Mouse (Mus musculus) stomach, embryonic 16.5 days (tissue): ENCODE measurements around the gene Tff1. TPM values are rescaled to one million over a fixed set of nuclear protein-coding genes. Genes with fewer than 3 reads are reported as not detected.

Experiments
- ATAC-seq: fragments of 200-750 bp; cut with Nextera tagmentation; 2 replicates; pipeline ENCODE4 v1.8.0; 2017; ENCODE audit warnings: moderate number of reproducible peaks, moderate TSS enrichment; ENCODE audit not compliant: insufficient read depth, low FRiP score
- H3K27ac ChIP-seq: fragments of 300-500 bp; sonication (generic); 2 replicates; pipeline ENCODE4 v1.5.1; 2014; ENCODE audit warnings: low read length
- H3K27me3 ChIP-seq: fragments of 300-500 bp; sonication (generic); 2 replicates; pipeline ENCODE4 v1.6.1; 2014; ENCODE audit warnings: low read length, control low read depth, mixed read lengths; ENCODE audit not compliant: control insufficient read depth, insufficient read depth
- H3K36me3 ChIP-seq: fragments of 300-500 bp; sonication (generic); 2 replicates; pipeline ENCODE4 v1.6.1; 2014; ENCODE audit warnings: low read length; ENCODE audit not compliant: control insufficient read depth, insufficient read depth
- H3K4me1 ChIP-seq: fragments of 300-500 bp; sonication (generic); 2 replicates; pipeline ENCODE4 v1.6.1; 2014; ENCODE audit warnings: low read length, control low read depth, mixed read lengths; ENCODE audit not compliant: control insufficient read depth, insufficient read depth
- H3K4me2 ChIP-seq: fragments of 300-500 bp; sonication (generic); 2 replicates; pipeline ENCODE4 v1.6.1; 2014; ENCODE audit warnings: low read depth, low read length, mixed read lengths
- H3K4me3 ChIP-seq: fragments of 300-500 bp; sonication (generic); replicated peaks from 2 replicates; pipeline ENCODE4 v1.5.1; 2014; ENCODE audit warnings: mild to moderate bottlenecking, low read length
- H3K9ac ChIP-seq: fragments of 300-500 bp; sonication (generic); 2 replicates; pipeline ENCODE4 v1.6.1; 2014; ENCODE audit warnings: low read length
- H3K9me3 ChIP-seq: fragments of 300-500 bp; sonication (generic); replicated peaks from 2 replicates; pipeline ENCODE4 v1.6.1; 2016; ENCODE audit warnings: low read length, control low read depth; ENCODE audit not compliant: control insufficient read depth
- WGBS: fragments of 180-500 bp; shearing (Covaris S2); extraction: QIAGEN DNeasy Blood & Tissue Kit; methylation state at CpG from one replicate; pipeline ENCODE4 v1.1.7; 2014; 5-methylcytosine and 5-hydroxymethylcytosine counted together
- polyA plus RNA-seq: library from polyadenylated mRNA; unstranded; fragments of >200 nt; fragmentation: Nextera tagmentation; extraction: Ambion mirVana; gene quantifications from 2 replicates; pipeline ENCODE4 v1.2.1, GENCODE M21; 2015

Gene Tff1
- polyA plus RNA-seq, 1 experiment from 2014 or later: 263 TPM

DNA sequence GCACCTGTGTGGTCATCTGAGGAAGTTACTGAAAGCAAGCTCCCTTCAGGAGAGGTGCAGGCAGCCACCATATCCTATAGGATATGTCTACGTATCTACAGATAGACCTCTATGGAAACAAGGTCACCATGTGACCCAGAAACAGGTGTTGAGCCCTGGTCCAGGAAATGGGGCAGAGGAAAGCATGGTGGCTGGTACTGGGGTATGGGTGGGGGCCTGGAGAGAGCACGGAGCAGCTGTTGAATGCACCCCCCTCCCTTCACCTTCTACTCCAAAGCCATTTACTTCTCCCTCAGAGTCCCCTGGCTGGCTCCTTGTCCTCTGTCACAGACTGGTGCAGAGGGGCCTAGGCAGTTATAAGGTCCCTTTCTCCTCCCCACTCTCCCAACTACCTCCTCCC lies 1.3 kb downstream of the Tff1 start:
- Histone ChIP-seq H3K9me3 (peaks cover 5% of the 10 kb centered on the region; the same call in 1 of the 2 replicates), H3K27me3 (no peaks in the 10 kb centered on the region), H3K27ac (no peak overlapping the region), H3K9ac (0 out of 2 replicates have a peak overlapping the region, but pooled peaks have one; percentile 10), H3K4me3 (no peak overlapping the region; the same call in 1 of the 2 replicates), H3K36me3 (no peaks in the 10 kb centered on the region), H3K4me2 (no peak overlapping the region), H3K4me1 (0 out of 2 replicates have a peak, but pooled peaks cover 3% of the 10 kb centered on the region)
- no peak for ATAC-seq
- 74% methylated on average over 2 of the region's 2 CpGs for WGBS

DNA sequence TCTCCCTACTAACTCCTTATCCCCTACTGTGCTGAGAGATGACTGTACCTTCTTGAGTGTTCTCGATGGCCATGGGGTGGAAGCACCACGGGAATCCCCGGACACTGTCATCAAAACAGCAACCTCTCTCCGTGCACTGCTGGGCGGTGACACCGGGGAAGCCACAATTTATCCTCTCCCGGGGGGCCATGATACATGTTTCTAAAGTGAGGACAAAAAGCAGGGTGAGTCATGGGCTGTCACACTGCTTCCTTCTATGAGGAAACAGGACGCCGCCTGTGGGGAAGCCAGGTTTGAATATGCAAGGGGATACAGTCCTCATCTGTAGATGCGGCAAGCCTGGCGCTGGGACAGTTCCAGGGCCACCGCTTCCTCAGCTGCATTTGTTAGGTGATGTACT lies 2.5 kb downstream of the Tff1 start:
- Histone ChIP-seq H3K27me3 (no peaks in the 10 kb centered on the region), H3K36me3 (no peaks in the 10 kb centered on the region), H3K9me3 (peaks cover 8% of the 10 kb centered on the region; the same call in 1 of the 2 replicates), H3K4me2 (no peak overlapping the region), H3K27ac (no peak overlapping the region), H3K4me1 (0 out of 2 replicates have a peak, but pooled peaks cover 3% of the 10 kb centered on the region), H3K9ac (no peak overlapping the region), H3K4me3 (no peak overlapping the region)
- WGBS: 74% methylated on average over 12 of the region's 12 CpGs
- ATAC-seq: no peak

DNA sequence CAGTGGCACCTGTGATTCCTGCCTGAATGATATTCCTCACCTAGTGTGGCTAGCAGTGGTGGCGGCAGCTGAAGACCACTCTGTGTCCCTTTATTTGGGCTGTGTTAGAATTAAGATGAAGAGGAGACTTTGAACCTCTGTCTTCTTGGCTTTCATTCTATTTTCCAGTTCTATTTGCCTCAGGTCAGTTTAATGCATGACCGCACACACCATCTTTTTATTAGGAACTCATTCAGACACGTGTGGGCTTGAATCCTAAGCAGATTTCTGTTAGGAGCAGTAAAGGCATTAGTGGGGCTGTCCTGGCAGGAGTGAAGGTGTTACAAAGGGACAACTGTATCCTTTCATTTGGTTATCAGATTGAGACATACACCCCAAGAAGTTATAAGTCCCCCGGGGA lies 4.8 kb downstream of the Tff1 start:
- no peak overlapping the region for H3K27ac ChIP-seq
- H3K36me3 ChIP-seq: no peaks in the 10 kb centered on the region
- 81% methylated on average over 4 of the region's 4 CpGs for WGBS
- no peaks in the 10 kb centered on the region for H3K4me1 ChIP-seq
- no peak overlapping the region for H3K4me2 ChIP-seq
- peaks cover 8% of the 10 kb centered on the region; the same call in 1 of the 2 replicates for H3K9me3 ChIP-seq
- no peaks in the 10 kb centered on the region for H3K27me3 ChIP-seq
- no peak for ATAC-seq
- no peak overlapping the region for H3K4me3 ChIP-seq
- H3K9ac ChIP-seq: no peak overlapping the region

DNA sequence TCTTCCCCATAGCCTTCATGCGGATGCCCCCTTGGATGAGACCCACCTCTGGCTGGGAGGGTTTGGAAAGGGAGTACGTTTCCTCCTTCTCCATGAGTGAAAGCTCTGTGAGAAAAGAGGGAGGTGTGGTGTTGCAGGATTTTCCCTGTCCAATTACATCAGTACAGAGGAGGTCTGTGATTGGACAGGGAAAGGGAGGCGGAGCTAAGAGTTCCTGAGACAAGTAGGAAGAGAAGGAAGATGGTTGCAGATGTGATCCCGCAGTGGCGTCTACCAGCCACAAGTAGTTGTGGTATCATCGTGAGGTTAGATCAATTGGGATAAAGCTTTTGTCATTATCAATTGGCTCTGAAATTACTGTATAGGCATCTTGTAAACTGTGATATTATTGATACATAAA lies 7.2 kb downstream of the Tff1 start:
- no peak for ATAC-seq
- H3K36me3 ChIP-seq: no peaks in the 10 kb centered on the region
- H3K4me3 ChIP-seq: no peak overlapping the region
- H3K9ac ChIP-seq: no peak overlapping the region
- H3K4me2 ChIP-seq: no peak overlapping the region
- H3K27me3 ChIP-seq: no peaks in the 10 kb centered on the region
- 78% methylated on average over 6 of the region's 6 CpGs for WGBS
- peaks cover 8% of the 10 kb centered on the region; the same call in 1 of the 2 replicates for H3K9me3 ChIP-seq
- no peak overlapping the region for H3K27ac ChIP-seq
- no peaks in the 10 kb centered on the region for H3K4me1 ChIP-seq

GRCm38 (mm10) chr17:31153785-31154184 lies 11.3 kb downstream of the Tff1 start:
- Histone ChIP-seq H3K9ac (no peak overlapping the region), H3K4me1 (peaks cover 3% of the 10 kb centered on the region; the same call in 1 of the 2 replicates), H3K36me3 (no peaks in the 10 kb centered on the region), H3K9me3 (0 out of 2 replicates have a peak, but pooled peaks cover 3% of the 10 kb centered on the region), H3K4me2 (no peak overlapping the region), H3K27me3 (no peaks in the 10 kb centered on the region), H3K4me3 (no peak overlapping the region), H3K27ac (no peak overlapping the region)
- no peak for ATAC-seq
- 58% methylated on average over 8 of the region's 8 CpGs for WGBS

- ATAC-seq: peak; percentile 68; the same call in 1 of the 2 replicates
- peak overlapping the region; percentile 25; the same call in 1 of the 2 replicates for H3K27ac ChIP-seq
Measured at GRCm38 (mm10) chr17:31152966-31153499, 12.0 kb downstream of the Tff1 start.

DNA sequence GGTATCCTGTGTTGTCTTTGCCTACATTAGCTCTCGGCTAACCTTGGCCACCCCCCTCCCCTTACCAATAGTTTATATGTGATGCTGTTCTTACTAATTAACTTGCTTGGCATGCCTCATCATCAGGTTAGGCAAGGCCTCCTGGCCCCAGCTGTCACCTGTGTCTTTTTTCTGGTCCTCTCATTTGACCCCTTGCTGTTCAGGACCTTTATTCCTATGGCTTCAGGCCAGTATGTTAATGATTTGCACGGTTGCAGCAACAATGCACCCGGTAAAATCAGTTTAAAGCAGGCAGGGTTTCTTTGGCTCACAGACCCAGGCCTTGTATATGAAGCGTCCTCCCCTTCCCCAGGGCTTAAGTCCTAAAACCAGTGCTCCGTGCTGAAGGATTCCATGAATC lies 12.6 kb downstream of the Tff1 start:
- ATAC-seq: no peak
- Histone ChIP-seq H3K27ac (peak overlapping the region; percentile 25; the same call in 1 of the 2 replicates), H3K4me3 (no peak overlapping the region), H3K9ac (no peak overlapping the region), H3K36me3 (no peaks in the 10 kb centered on the region), H3K27me3 (no peaks in the 10 kb centered on the region), H3K9me3 (no peaks in the 10 kb centered on the region), H3K4me1 (peaks cover 3% of the 10 kb centered on the region; the same call in 1 of the 2 replicates), H3K4me2 (no peak overlapping the region)
- 61% methylated on average over 5 of the region's 5 CpGs for WGBS

More at GRCm38 (mm10) chr17:31152966-31153499, 12.0 kb downstream of the Tff1 start:
- Histone ChIP-seq H3K4me2 (no peak overlapping the region), H3K4me3 (no peak overlapping the region), H3K4me1 (peaks cover 3% of the 10 kb centered on the region; the same call in 1 of the 2 replicates), H3K27me3 (no peaks in the 10 kb centered on the region), H3K9ac (no peak overlapping the region), H3K36me3 (no peaks in the 10 kb centered on the region), H3K9me3 (no peaks in the 10 kb centered on the region)
- WGBS: 50% methylated on average over 9 of the region's 9 CpGs

DNA sequence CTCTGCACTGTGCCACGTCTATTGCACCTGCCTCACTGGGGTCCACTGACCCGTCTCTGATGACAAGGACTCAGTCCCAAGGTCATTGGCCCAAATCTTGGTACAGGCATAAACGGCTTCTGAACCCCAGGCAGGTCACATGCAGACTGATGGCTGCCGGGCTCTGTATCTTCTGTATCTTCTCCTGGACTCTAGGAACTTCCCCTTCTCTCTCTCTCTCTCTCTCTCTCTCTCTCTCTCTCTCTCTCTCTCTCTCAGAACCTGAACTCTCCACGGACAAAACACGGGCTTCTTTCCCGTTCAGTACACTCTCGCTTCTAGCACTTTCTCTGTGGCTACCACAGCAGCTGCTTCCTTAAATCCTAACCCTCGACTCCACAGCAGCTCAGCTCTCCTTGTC lies 19.1 kb downstream of the Tff1 start:
- Histone ChIP-seq H3K4me1 (no peaks in the 10 kb centered on the region), H3K9me3 (no peaks in the 10 kb centered on the region), H3K4me2 (no peak overlapping the region), H3K4me3 (no peak overlapping the region), H3K36me3 (no peaks in the 10 kb centered on the region), H3K27ac (no peak overlapping the region), H3K9ac (no peak overlapping the region), H3K27me3 (no peaks in the 10 kb centered on the region)
- no peak for ATAC-seq
- WGBS: 76% methylated on average over 9 of the region's 9 CpGs

DNA sequence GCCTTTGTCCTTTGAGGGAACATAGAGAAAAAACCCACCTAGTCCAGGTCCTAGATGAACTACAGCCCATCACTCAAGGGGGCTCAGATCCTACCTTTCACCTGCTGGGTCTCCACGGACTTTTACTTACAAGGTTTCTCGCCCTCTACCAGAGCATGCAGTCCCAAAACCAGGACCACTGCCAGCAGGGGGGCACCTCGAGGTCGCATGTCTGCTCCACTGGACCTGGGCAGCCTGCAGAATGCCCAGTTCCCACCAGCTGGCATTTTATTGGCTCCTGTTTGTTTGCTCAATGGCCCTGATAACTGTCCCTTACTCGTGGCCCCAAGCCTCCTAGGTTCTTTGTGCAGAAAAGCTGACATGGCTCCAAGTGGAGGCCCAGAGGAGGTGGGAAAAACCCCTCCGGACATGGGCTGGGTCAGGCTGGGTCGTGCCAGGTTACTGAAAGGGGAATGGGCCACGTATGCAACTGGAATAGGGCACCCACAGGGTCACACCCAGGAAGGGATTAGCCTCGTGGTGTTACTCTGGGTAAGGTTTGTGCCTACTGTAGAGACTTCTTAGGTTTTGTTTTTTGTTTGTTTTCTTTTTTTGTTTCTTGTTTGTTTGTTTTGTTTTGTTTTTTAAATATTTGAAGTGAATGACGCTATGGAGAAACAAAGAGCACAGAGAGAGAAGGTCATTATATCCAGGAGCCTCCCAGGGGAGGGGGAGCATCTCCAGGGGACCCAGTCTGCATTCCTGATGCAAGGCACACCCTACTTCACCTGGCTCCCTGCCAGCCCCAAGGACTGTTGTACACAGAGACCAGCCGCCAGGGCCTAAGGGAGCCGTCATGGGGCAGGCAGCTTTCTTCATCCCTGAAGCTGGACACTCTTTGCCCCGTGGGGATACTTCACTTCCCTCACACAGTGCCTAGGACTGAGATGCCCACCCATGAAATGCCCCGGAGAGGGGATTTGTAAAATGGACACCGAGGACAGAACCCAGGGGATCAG lies 20.7 kb downstream of the Tff1 start, which contains the start of gene Tff2:
Tff2 (minus strand) TSS at position 243 of the 998 bp plus-strand sequence.
- H3K4me3 ChIP-seq: no peak within 1 kb of the TSS
- no peaks in the 10 kb centered on the region for H3K9me3 ChIP-seq
- no peak within 1 kb of the TSS for H3K4me2 ChIP-seq
- no peak within 1 kb of the TSS for H3K9ac ChIP-seq
- H3K27ac ChIP-seq: peak within 1 kb of the TSS; percentile 17; the same call in 1 of the 2 replicates
- WGBS: 54% methylated on average over 15 of the region's 15 CpGs
- no peaks in the 10 kb centered on the region for H3K27me3 ChIP-seq
- no peaks in the 10 kb centered on the region for H3K36me3 ChIP-seq
- no peaks in the 10 kb centered on the region for H3K4me1 ChIP-seq
- ATAC-seq: peak; percentile 86; the same call in 1 of the 2 replicates
